Mouse (Mus musculus): ENCODE results near the gene Tnfrsf19.

Gene Tnfrsf19

DNA sequence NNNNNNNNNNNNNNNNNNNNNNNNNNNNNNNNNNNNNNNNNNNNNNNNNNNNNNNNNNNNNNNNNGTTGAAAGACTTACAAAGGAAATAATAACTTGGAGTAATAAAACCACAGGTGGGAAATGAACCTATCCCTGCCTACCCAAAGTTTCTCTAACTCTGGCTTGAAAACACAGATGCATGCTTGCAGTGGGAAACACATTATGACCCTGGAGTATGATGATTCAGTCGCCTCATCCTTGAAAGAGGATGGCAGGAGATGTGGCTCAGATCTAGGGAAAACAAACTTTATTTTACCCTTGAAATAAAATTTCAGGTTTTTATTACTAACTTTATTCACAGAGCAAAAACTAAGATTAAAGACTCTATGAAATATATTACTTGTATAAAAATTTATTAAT, 26.4 kb downstream of the Tnfrsf19 start:
- DNase-seq = no peak

DNA sequence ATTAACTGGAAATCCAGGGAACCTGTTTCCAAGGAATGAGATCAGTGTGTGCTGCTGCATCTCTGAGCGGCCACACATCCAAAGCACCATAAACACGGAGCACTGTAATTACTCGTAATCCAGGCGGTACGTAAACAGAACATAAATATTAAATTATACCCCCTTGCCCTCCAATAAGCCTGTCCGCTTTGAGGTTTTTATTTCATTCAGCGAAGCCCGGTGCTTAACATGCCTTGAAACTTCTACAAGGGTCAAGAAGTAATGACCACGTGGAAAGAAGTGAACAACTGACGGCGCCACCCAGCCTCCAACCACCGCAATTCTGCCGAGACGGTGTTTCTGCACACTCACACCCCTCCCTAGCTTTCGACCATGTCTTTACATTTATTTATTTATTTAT, 31.7 kb downstream of the Tnfrsf19 start:
- DNase-seq = no peak

DNA sequence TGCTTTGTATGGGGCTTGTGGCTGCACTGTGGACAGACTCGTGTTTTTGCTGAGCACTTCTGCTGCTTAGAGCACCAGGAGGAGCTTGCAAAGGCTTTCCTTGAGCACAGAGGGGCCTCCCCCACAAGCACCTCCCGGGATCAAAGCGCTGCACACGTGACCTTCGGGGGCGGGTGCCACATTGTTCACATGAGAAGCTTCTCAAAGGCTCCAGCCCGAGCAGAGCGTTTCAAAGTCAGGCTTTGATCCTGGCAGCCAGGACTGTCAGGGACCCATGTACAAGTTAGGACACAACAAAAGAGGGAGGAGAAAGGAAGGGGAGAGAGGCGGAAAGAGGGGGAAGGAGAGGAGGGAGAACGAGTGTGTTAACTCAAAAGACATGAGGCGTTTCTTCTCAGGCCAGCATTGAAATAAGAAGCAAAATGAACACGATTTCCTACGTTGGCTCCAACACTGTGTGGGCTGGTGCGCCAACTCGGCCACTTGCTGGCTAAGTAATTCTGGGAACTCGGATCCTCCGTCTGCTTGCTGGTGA, 33.8 kb downstream of the Tnfrsf19 start:
- DNase-seq = no peak

DNA sequence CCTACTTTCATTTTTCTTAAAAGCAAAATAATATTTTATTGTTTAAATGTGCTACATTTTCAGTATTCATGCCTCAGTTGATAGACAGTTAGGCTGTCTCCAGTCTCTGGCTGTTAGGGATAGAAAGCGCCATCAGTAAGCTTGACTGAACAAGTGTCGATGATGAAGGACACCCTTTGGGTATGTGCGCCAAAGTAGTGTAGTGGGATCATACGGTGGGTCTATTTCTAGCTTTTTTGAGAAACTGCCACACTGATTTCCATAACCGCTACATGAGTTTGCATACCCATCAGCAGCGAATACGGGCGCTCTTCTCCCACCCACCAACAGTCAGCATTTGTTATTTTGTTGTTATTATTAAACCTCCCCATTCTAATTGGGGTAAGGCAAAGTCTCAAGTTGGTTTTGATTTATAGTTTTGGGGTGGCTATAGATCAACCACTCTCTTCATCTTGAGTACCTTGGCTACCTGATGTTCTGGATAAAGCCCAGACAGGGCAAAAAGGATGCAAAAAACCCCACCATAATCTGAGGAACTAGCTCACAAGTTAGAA, 34.6 kb downstream of the Tnfrsf19 start:
- DNase-seq = no peak

DNA sequence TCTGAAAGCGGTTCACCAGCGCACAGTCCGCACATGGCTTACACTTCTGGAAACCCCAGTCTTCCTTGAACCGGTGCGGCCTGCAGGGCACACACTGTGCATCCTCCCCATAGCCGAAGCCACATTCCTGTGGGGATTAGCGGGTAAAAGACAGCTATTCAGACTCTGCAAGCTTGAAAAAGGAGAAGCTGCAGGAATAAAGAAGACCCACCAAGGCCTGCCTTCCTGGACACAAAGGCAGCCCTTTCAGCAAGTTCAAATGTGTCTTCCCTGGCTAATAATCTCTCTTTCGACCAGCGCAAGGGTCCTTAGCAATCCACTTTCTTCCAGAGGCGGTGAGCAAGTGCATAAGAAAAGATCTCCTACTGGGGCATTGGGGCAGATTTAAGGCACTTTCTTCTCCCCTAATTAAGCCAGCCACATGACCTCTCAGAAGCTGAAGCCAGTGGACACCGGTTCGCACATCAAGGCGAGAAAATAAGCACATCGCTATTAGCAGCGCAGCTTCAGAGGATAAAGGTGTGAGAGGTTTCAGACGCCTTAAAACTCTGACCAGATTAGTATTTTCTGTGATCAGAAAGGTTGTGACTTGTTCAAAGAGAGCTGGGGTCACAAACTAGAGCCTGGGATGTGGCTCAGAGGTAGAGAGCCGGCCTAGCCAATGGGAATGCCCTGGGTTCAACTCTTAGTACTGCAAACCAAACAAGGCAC, 41.0 kb downstream of the Tnfrsf19 start:
- no peak for DNase-seq

DNA sequence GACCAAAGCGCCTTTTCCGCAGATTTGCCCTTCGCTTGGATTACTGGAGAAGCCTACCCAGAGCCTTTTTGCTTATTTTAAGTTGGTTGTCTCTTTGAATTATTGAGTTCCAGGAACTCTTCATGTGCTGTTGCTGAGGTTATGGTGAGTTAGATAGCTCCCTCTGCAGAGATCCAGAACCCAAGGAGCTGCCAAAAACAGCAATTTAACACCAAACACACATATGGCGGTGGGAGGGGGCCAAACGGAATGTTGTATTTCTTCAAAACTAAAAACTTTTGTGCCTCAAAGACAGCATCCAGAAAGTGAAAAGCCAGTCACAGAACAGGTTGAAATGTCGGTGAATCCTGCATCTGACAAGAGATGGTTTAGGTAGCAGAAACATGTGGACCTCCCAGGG, 42.6 kb downstream of the Tnfrsf19 start:
- DNase-seq = no peak

DNA sequence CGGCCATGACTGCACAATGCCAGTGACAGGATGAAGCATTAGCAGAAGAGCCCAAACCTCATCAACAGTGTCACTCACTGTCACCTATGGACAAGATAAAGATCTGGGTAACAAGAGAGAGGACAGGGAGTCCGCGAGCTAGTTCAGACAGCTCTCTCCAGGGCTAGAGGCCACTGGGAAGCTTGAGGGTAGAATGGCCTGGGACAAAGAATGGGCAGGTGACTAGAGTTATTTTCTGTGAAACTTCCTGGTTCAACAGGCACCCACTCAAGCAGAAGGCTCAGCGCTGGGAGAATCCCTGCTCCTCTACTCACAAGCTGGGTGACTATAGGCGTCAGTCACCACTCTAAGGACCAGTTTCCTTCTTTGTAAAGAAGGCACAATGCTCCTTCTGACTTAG, 46.2 kb downstream of the Tnfrsf19 start:
- no peak for DNase-seq

DNA sequence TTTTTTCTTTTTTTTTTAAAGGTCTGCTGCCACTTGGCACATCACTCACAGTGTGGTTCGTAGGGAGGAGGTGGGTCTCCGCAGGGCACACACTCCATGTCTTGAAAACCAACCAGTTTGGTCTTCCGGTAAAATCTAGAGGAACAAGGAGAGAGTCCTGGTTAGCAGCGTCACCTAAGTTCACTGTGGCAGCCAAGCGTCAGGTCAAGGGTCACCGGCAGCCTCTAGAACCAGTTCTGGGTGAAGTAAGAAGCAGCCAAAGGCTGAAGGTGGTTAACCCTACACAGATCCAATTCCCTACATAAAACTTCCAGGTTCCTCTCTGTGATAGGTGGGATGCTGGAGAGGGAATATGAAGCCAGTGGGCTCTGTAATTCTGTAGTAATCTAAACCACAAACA, 49.7 kb downstream of the Tnfrsf19 start:
- DNase-seq = no peak

DNA sequence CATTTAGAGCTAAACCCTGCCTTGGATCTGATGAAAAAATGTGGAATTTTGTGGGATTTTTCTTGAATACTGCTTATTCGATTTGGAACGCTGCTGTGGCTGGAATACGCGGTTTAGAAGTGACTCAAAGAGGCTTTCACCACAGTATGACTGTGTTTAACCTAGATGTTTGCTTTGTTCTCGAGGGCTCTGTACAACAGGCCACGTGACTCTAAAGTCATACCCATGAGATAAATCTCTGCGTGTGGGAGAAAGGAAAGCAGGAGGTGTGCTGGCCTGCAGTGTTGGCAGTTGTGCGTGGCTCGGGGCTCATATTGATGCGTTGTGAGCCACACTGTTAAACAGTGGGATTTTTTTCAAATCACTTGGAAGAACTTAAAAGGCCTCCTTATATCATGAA, 52.8 kb downstream of the Tnfrsf19 start:
- no peak for DNase-seq

DNA sequence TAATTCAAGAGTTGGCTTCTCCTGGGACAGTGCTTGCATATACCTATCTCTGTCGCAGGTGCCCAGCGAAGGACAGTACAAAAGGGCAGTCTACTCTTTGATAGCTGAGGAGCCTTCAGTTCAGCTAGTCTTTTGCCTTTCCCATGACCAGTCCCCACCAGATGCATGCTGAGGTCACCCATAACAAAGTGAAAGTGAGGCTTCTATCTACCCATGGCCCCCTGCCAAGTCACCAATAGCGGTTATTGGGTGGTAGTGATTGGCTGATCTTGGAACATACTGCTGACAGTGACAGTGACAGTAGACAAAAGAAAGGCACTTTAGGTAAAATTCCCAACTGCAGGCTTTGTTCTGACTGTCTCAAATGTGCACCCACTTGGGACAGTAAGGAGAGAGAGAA, 53.2 kb downstream of the Tnfrsf19 start:
- no peak for DNase-seq

DNA sequence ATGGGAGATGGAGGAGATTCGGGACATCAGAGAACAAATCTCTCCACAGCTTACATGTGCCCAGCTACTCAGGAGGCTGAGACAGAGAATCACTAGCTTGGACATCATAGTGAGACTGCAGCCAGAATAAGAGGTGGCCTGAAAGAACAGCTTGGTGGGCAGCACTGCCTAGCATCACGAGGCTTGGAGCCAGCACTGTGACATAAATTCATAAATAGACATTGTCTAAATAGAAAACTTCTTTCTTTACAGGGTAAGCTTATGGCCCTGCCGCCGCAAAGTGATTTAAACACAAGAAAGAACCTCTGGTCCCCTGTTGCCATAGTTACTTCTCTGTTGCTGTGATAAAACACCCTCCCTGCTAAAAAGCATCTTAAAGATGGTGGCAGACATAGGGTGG, 54.1 kb downstream of the Tnfrsf19 start:
- no peak for DNase-seq

DNA sequence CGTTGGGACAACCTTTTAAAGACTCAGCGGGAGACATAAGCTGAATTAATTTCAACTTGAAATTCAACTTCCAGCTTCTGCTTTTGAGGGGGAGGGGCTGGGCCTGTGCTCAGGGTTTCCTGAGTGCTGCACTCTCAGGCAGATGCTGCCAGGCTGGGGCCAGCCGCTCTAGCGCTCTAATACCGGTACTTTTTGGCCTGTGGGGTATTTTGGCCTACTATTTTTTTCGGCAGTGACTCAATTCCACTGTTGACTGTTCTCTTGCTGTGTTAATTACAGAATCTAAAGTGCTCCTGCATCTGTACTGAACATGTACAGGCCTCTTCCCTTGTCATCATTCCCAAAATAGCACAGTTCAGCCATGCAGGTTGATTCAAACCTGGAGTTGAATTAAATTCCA, 58.1 kb downstream of the Tnfrsf19 start:
- no peak for DNase-seq

DNA sequence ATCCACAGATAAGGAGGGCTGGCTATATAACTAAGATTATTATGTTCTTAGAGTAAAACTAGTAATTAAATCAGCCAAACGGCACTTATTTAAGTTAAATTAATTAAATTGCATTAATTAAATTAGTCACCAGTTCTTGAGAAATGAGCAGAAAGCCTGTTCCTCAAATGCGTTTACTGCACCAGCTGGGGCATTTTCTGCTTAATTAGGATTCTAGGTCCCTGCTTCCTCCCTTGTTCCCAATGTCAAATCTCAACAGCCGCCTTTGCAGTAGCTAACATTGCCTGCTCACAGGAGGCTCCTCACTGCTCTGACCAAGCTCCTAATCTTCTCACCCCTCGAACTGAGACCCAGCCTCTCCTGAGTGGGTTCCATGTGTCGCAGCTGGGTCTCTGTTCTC, 59.4 kb downstream of the Tnfrsf19 start:
- no peak for DNase-seq

DNA sequence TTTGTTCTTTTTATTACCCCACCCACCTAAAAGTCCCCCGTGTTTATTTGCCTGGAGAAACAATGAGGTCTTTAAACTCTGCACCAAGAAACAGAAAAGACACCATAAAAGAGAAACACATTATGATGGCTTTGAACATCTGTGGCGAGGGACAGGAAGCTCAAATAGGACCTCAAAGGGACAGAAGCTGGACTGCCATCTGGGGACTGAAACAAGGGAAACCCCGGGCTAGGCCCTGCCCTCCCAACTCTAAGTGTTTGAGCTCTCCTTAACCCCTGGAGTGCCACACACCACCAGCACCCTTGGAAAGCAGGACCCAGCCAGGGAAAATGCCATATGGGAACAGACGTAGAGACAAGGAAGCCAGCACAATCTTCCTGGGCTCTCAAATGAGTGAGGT, 61.2 kb downstream of the Tnfrsf19 start:
- DNase-seq = no peak

DNA sequence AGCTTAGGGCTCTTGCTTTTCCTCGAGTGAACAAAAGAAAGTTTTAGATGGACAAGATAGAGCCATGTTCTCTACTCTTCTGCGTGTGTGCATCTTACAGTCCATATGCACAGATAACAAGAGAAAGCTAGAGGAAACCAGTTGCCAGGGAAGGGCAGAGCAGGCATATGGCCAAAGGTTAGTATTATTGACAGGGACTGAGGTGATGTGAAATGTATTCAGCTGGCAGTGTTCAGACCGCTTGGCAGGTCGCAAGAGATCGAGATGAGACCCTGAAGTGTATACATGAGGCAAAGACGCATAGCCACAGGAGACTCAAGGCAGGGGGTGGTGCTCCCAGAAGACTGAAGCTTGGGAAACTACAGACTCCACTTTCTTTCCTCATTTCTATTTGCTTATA, 62.0 kb downstream of the Tnfrsf19 start:
- DNase-seq = no peak

DNA sequence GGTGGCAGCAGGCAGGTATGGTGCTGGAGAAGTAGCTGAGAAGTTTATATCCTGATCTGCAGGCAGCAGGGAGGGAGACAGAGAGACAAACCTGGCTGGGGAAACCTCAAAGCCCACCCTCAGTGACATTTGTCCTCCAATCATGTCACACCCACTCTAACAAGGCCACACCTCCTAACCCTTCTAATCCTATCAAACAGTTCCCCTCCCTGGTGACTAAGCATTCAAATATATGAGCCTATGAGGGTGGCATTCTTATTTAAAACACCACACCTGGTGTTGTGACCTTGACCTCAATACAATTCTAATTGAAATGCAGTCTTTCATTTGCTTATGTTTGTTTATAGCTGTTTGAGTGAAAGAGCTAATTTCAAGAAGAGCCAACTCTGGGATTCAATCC, 64.2 kb downstream of the Tnfrsf19 start:
- DNase-seq = no peak

DNA sequence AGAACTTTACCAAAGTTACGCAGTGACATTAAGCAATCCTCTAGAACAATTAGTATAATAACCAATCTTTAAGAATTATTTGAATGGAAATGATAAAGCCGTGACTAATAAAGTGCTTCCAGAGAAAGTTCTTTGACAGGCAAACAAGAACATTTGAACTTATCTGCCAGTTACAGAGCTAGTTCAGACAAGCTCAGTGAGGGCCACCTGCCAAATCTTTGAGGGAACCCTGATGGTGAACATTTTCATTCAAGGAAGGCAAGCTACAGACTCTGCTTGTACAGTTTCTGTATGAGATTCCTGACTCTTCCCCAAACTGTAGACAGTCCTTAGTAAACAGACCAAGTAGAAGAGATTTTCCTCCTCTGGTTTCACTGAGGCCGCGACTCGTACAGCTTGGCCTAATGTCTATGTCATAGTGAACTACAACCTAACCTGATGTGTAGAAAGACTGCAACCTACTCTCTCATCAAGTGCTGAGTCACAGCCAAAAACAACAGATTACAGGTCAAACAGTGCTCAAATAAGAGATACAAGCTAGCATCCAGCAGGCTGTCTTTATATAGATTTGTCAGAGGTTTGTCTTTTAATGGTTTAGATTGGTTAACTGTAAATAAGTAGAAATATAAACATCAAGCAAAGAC, 65.9 kb downstream of the Tnfrsf19 start:
- no peak for DNase-seq

DNA sequence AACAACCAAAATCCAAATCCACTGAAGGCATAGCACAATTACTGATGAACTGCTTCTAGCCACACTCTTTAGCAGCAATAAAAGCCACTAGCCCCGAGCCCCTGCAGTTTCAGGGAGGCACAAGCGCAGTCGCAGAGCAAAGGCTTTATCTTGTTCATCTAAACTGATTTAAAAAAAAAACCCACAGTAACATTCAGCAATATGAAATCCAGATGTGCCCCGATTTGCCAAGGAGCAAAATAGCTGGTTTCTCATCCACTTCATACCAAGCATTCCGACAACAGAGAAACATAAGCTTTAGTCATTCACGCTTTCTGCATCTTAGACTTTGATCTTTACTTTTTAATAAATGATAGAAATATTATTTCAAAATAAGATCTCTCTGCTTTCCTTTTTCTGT, 68.2 kb downstream of the Tnfrsf19 start:
- no peak for DNase-seq

DNA sequence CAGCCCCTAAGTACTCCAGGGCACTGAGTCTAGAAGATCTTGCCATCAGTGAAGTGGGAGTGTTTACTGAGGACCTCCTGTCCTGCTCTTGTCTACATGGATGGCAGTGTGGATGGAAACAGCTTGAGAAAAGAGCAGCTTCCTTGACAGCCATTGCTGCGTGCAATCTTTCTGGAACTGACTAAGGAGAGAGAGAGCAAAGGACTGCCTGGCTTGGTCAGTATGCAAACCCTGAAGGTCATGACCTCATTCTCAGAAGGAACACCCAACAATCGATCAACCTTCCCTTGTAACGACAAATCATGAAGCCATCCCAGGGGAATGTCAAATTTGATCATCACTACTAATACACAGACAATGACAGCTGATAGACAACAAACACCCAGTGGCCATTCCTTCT, 70.1 kb downstream of the Tnfrsf19 start:
- no peak for DNase-seq

DNA sequence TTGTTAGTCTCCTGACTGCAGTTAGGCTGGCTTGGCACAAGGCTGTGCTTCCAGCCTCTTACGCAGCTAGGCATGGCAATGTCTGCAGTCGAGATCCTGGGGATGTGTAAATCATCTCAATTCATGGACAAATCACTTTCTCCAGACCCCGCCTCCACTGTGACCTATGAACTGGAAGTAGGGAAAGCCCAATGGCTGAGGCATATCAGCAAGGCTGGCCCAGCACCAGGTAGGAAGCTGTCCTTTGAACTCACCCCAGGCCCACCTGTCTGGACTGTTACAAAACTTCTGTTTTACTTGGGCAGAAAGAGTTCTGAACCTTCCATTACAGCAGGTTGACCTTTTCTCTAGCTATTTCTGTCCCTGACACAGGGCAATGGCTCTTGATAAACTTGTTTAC, 70.6 kb downstream of the Tnfrsf19 start:
- DNase-seq = no peak

DNA sequence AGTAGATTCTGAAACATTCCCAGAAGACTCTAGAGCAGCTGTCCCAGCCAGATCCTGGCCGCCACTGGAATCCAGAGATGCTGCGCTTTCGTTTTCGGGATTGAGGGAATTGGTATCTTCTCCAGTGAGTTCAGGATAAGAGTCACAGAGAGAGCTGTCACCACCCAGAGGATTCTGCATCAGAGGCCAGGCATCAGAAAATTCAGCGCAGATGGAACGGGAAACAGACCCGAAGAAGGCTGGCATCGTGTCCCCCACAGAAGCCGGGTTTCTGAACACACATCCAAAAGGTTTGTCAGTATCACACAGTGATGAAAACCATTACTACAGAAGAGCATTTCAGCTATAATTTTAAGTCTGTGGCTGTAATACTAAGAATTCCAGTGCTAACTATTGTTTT, 75.3 kb downstream of the Tnfrsf19 start:
- DNase-seq = no peak

DNA sequence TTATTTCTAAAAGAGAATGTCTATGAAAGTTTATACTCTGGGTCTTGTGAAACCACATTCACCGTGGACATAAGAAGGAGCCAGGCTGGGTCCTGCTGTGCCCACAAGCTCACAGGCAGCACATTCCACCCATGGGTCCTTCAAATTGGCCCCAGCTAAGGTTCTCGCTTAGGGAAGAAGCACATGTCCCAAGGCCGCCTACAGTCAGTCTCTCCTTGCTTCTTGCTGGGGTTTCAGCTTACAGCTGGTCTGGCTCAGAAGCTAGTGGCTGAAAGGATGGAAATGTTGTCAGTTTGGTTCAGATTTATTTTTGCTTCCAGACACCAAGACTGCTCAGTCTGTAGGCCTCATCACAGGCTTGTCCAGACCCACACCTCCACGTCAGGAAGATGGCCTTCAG, 80.2 kb downstream of the Tnfrsf19 start:
- no peak for DNase-seq

DNA sequence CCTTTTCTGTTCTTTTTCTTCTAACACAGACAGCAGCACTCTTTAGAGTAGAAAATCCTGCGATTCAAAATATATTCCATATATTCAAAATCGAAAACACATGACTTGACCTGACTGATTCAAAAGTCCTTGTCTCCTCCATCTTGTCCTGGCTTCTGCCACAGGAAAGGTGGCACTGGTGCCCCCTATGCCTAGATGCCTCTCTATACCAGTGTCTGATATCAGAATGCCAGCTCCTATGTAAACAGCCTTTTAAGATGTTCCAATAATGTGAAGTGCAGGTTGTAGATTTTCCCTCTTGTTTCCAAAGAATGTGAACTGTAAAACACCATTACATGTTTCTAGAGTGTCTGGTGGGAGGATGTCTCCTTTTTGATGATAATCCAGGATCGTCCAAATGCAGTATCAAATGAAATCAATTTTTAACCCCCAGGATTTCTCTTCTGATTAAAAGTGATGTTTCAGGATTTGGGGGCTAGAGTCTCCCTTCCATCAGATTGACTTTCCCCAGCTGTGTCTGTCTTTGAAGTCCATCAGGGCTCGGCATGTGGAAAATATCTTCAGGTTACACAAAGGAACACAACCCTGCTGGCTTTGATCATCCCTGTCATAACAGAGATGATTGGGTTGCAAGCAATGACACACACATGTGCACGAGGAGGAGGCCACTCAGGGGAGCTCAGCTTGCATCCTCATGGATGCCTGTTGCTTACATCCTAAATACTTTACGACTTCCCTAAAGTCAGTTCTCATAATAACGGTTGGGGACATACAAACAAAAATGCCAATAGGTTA, 82.1 kb downstream of the Tnfrsf19 start:
- no peak for DNase-seq
